ENCODE assay signal across 10 mouse cellular contexts in genomic region chr1:166900441-166901161, GRCm38 (mm10).
DNase-seq lines count a peak whose midpoint lies in the region; ATAC-seq and TF ChIP-seq lines count a peak whose summit lies in the region.
"Had no signal": no experiment of that assay in that cellular context is flagged by ENCODE, and none has a peak within 500 bp of the region (broad histone marks: within the 10 kb centered on the region; RNA-seq: fewer than 3 reads in every experiment).

No protein-coding gene starts in this region.

- H3K27ac ChIP-seq in intestine, embryonic 14.5 days (ENCODE audit: low read depth): no peak overlapping the region; the same call in 1 of the 2 replicates
- H3K27ac ChIP-seq in intestine, postnatal 0 days (ENCODE audit: low read depth, low read length): no peak overlapping the region
- H3K27ac ChIP-seq in hindbrain, embryonic 16.5 days (ENCODE audit: low read depth, low read length): no peak overlapping the region
- H3K27ac ChIP-seq in neural tube, embryonic 15.5 days (replicated peaks): 0 out of 2 replicates have a peak overlapping the region, but pooled peaks have one; percentile 45
- H3K27ac ChIP-seq: heart, adult 2 months had no signal

- H3K4me2 ChIP-seq in intestine, embryonic 14.5 days (ENCODE audit: low read length): no peak overlapping the region
- H3K4me2 ChIP-seq in intestine, postnatal 0 days (replicated peaks; ENCODE audit: low read depth): no peak overlapping the region
- peak overlapping the region; percentile 14; the same call in 1 of the 2 replicates for H3K4me2 ChIP-seq in hindbrain, embryonic 16.5 days (ENCODE audit: low read length)
- peak overlapping the region; percentile 2; the same call in 1 of the 2 replicates for H3K4me2 ChIP-seq in neural tube, embryonic 15.5 days

- no peaks in the 10 kb centered on the region for H3K36me3 ChIP-seq in intestine, embryonic 14.5 days (ENCODE audit: control insufficient read depth, insufficient read depth, low read length)
- no peaks in the 10 kb centered on the region for H3K36me3 ChIP-seq in intestine, postnatal 0 days (ENCODE audit: control insufficient read depth, insufficient read depth)
- H3K36me3 ChIP-seq in hindbrain, embryonic 16.5 days (ENCODE audit: control insufficient read depth, insufficient read depth, low read length): no peaks in the 10 kb centered on the region
- no peaks in the 10 kb centered on the region for H3K36me3 ChIP-seq in neural tube, embryonic 15.5 days
- H3K36me3 ChIP-seq: G1E had no signal

- no peak for ATAC-seq in intestine, embryonic 14.5 days (replicated peaks; ENCODE audit: low FRiP score, low TSS enrichment, low read depth)
- no peak for ATAC-seq in intestine, postnatal 0 days
- peak; percentile 81 for ATAC-seq in hindbrain, embryonic 16.5 days
- peak; percentile 84 for ATAC-seq in neural tube, embryonic 15.5 days (ENCODE audit: low FRiP score)

- no peaks in the 10 kb centered on the region for H3K27me3 ChIP-seq in intestine, embryonic 14.5 days (replicated peaks; ENCODE audit: control insufficient read depth, insufficient read depth, low read length)
- no peaks in the 10 kb centered on the region for H3K27me3 ChIP-seq in intestine, postnatal 0 days (replicated peaks; ENCODE audit: control insufficient read depth, insufficient read depth, low read length)
- H3K27me3 ChIP-seq in hindbrain, embryonic 16.5 days (replicated peaks; ENCODE audit: control insufficient read depth, insufficient read depth, low read length): no peaks in the 10 kb centered on the region
- H3K27me3 ChIP-seq in neural tube, embryonic 15.5 days (replicated peaks): no peaks in the 10 kb centered on the region

- peak; percentile 52 for DNase-seq in intestine, embryonic 14.5 days (ENCODE audit: low spot score)
- peak; percentile 31 for DNase-seq in retina, postnatal 1 day
- DNase-seq in retina, embryonic 14.5 days (ENCODE audit: low spot score): no peak
- no peak for DNase-seq in layer of hippocampus, postnatal 14 days (ENCODE audit: low spot score in 2 of 2)
- no peak for DNase-seq in layer of hippocampus, postnatal 10 days (ENCODE audit: low spot score in 2 of 2)

- no peak overlapping the region for H3K9ac ChIP-seq in intestine, embryonic 14.5 days (ENCODE audit: low read length)
- no peak overlapping the region for H3K9ac ChIP-seq in intestine, postnatal 0 days (ENCODE audit: low read depth, low read length)
- no peak overlapping the region for H3K9ac ChIP-seq in hindbrain, embryonic 16.5 days (ENCODE audit: low read depth, low read length)
- H3K9ac ChIP-seq in neural tube, embryonic 15.5 days (replicated peaks): no peak overlapping the region

- no peaks in the 10 kb centered on the region for H3K9me3 ChIP-seq in intestine, embryonic 14.5 days (ENCODE audit: control insufficient read depth, low read length)
- H3K9me3 ChIP-seq in intestine, postnatal 0 days (ENCODE audit: control insufficient read depth): no peaks in the 10 kb centered on the region
- no peaks in the 10 kb centered on the region for H3K9me3 ChIP-seq in hindbrain, embryonic 16.5 days (ENCODE audit: control insufficient read depth, low read length)
- H3K9me3 ChIP-seq in neural tube, embryonic 15.5 days (replicated peaks): no peaks in the 10 kb centered on the region

- no peak overlapping the region for H3K4me3 ChIP-seq in intestine, embryonic 14.5 days (ENCODE audit: low read depth, low read length)
- no peak overlapping the region for H3K4me3 ChIP-seq in intestine, postnatal 0 days (ENCODE audit: low read depth, low read length)
- no peak overlapping the region for H3K4me3 ChIP-seq in hindbrain, embryonic 16.5 days (ENCODE audit: low read length)
- no peak overlapping the region for H3K4me3 ChIP-seq in neural tube, embryonic 15.5 days (replicated peaks)
- H3K4me3 ChIP-seq: heart, adult 2 months had no signal

- WGBS in intestine, embryonic 14.5 days: 31% methylated on average over 8 of the region's 8 CpGs
- 49% methylated on average over 8 of the region's 8 CpGs for WGBS in intestine, postnatal 0 days
- 30% methylated on average over 8 of the region's 8 CpGs for WGBS in hindbrain, embryonic 16.5 days
- WGBS in neural tube, embryonic 15.5 days: 16% methylated on average over 8 of the region's 8 CpGs

- peaks cover 8% of the 10 kb centered on the region; the same call in 1 of the 2 replicates for H3K4me1 ChIP-seq in intestine, embryonic 14.5 days (replicated peaks; ENCODE audit: control insufficient read depth, insufficient read depth, low read length)
- H3K4me1 ChIP-seq in intestine, postnatal 0 days (replicated peaks; ENCODE audit: control insufficient read depth, insufficient read depth, low read length): no peaks in the 10 kb centered on the region
- peaks cover 3% of the 10 kb centered on the region; the same call in 1 of the 2 replicates for H3K4me1 ChIP-seq in hindbrain, embryonic 16.5 days (ENCODE audit: control insufficient read depth, insufficient read depth, low read depth, low read length)
- H3K4me1 ChIP-seq in neural tube, embryonic 15.5 days: peaks cover 17% of the 10 kb centered on the region

- TF ChIP-seq CTCF in intestine, postnatal 0 days (IDR thresholded peaks at IDR 0.05; ENCODE audit: low read depth): no peak

Comparison
In these comparisons a context has a peak if more than half of its experiments do, and no peak if none do; other contexts are left out.
1. DNase-seq: peak in intestine, embryonic 14.5 days (single experiment) and retina, postnatal 1 day (single experiment); none in retina, embryonic 14.5 days (single experiment), layer of hippocampus, postnatal 14 days (0 of 2) and layer of hippocampus, postnatal 10 days (0 of 2).
2. ATAC-seq: peak in hindbrain, embryonic 16.5 days (single experiment) and neural tube, embryonic 15.5 days (single experiment); none in intestine, embryonic 14.5 days (single experiment) and intestine, postnatal 0 days (single experiment).
3. H3K4me2 ChIP-seq: peak in hindbrain, embryonic 16.5 days (single experiment) and neural tube, embryonic 15.5 days (single experiment); none in intestine, embryonic 14.5 days (single experiment) and intestine, postnatal 0 days (single experiment).